Mouse (Mus musculus) left cerebral cortex, adult 8-10 months (tissue): ENCODE measurements around the gene Rin1. TPM values are rescaled to one million over a fixed set of nuclear protein-coding genes. Genes with fewer than 3 reads are reported as not detected.
A peak's percentile ranks its signal among the peaks of the same experiment; 100 is the strongest.

Experiments used
- DNase-seq, 2 experiments: peaks; one replicate each; pipeline ENCODE4 v3.0.0; 2022; ENCODE audit warnings: low spot score in 2 of 2
- total RNA-seq, 4 experiments: library from RNA; stranded (reverse); gene quantifications; 2 replicates each; pipeline ENCODE4 v1.2.4; 2022

Gene Rin1
- total RNA-seq, 4 experiments from 2014 or later: 72.9 to 88.1 (median 78.2) TPM

DNA sequence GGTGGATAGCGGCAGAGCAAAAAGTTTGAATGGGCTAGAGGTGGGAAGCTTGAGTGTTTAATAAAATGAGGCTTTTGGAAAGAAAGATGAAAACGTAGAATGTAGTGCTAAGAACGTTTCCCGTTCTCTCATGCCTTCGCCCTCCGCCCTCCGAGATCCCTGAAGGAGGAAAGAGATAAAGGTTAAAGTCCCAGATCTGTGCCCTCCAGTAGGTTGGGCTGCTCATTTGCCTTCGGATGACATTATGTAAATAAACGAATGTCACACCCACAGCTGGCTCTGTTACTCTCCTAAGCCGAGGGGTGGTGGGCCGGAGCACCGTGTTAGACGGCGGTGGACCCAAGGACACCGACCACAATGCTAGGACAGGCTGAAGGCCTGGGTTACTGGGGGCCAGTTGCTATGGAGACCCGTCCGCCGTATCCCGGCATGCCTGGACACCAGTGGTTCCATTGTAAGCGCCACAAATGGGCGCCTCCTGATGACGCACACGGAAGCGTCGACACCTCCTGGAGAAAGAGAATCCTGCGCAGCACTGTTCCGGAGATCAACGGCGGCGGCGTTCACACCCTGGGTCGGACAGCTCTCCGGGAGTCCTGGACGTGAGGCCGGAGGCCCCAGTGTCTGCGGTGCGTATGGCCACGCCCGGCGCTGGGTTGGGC lies 9.3 kb upstream of the Rin1 start, which contains the start of gene Brms1:
Brms1 (plus strand) TSS at position 493 of the 662 bp plus-strand sequence.
- peak; percentile 89 to 92 for DNase-seq

DNA sequence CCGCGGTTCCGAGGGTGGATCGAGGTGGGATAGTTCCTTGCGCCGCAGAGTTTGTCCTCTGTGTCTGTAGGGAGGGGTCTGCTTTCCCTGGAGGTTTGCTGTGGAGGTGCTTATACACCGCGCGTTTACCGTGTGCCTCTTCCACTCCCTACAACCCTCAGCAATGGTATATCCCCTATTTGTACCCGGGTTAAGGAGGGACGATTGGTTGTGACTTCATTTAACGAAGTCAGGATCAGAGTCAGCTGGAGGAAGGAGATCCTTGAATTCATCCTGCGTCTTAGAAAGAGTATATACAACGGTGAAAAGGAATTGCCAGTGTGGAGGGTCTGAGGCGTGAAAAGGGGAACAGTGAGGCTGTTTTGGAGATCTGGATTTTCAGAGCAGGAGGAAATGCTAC lies 8.7 kb upstream of the Rin1 start:
- DNase-seq: no peak

DNA sequence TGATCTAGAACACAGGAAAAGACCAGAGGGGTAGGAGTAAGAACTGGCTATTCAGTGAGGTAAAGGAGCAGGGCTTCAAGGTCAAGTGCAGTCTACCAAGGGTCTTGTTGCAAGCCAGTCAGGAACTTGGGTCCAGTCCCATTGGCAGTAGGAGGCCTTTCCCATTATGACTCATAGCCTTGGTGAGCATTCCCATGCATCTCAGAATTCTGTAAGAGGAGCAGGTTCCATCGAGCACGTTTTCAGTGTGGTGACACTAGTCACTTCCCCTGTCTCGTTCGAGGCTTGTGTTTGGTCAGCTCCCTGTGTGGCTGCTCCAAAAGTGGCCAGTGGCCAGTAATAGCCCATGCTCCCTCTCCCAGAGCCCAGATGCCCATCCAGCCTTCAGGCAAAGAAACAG lies 4.8 kb upstream of the Rin1 start:
- no peak for DNase-seq

- DNase-seq: peak; percentile 59 to 83
Measured at GRCm38 (mm10) chr19:5048138-5049056, 1.9 kb upstream of the Rin1 start.

DNA sequence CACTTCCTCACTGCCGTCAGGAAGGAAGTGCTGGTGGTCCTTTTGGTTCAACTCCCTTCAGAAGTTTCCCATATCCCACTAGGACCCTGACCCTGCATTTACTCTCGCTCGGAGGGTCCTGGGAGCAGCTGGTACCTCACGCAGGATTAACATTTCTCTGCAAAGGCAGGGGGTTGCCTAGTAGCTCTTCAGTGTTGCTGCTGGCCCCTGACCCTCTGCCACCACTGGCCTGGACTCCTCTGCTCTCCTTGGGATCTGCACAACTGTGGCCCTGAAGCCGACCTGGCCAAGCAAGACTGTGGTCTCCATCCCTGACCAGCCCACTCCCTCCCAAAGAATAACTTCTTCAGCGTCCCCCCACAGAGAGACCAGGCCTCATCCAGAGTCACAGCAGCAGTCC lies 956 bp upstream of the Rin1 start:
- DNase-seq: no peak

- DNase-seq: no peak
Measured at GRCm38 (mm10) chr19:5051031-5051430, 750 bp downstream of the Rin1 start.

GRCm38 (mm10) chr19:5051515-5051914 lies 1.2 kb downstream of the Rin1 start:
- peak in 1 of 2 experiments; percentile 32 for DNase-seq

- DNase-seq: peak; percentile 29 to 69
Measured at GRCm38 (mm10) chr19:5052166-5052822, 2.0 kb downstream of the Rin1 start.

DNA sequence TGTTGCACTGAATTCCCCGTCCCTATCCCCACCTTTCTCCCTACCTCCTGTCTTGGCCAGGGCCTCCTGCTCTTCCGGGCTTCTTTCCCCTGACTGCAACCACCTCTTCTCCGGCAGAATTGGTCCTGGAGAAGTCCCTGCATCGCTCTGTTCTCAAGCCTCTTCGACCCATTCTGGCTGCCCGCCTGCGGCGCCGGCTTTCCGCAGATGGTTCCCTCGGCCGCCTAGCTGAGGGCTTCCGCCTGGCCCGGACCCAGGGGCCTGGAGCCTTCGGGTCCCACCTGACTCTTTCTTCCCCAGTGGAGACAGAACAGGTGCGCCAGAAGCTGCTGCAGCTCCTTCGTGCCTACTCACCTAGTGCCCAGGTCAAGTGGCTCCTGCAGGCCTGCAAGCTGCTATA lies 2.6 kb downstream of the Rin1 start:
- no peak for DNase-seq

GRCm38 (mm10) chr19:5053909-5054308 lies 3.6 kb downstream of the Rin1 start:
- DNase-seq: peak in 1 of 2 experiments; percentile 46

DNA sequence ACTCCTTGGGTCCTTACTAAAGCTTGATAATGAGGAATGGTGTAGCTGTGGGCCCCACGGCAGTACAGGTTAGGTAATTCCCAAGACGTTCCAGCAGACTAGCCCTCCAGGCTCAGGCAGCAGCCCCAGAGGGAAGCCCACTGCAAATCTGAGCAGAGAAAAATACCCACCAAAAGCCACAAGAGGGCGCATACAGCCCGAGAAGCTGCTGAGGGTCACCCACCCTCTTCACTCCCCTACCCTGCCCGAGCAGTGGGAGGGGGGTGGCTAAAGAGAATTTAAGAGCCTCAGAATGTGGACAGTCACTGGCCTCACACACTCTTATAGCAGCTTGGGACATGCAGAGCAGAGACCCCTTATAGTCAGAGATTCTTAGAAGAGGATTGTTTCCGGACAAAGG lies 6.0 kb downstream of the Rin1 start:
- peak in 1 of 2 experiments; percentile 30 for DNase-seq

DNA sequence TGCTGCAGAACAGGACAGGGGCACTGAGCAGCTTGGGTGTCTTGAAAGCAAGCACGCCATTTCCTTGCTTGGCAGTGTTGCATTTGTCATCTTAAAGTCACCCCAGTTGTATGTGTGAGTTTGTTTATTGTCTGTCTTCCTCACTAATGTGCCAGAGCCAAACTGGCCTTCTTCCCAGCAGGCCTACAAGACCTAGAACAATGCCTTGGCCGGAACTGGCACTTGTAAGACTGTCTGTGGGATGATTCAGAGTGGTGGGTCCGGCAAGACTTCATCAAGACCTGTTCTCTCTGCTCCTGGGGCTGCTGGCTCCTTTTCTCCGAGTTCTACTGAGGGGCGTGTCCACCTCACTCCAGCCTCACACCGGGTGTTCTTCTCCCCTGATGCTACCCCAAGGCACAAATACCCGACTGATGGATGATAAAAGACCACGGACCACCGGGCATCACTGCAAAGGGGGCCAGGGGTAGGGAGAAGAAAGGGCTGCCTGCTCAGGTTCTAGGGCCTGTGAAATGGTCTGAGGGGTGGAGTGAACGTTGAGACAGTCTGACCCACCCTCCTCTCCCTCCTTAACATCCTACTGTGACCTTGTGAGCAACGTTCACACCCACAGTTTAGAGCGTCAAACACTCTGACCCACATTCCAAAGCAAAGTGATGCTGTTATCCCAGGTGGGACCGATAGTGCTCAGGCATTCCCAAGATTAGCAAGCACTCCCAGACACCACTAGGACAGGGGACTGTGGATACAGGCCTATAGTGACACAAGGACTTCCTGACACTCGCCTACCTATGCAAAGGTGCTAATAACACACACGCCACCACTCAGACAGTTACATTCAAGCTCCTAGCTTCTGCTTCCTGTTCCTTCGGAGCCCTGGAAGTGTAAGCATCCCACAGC lies 7.8 kb downstream of the Rin1 start:
- DNase-seq: peak in 1 of 2 experiments; percentile 21

DNA sequence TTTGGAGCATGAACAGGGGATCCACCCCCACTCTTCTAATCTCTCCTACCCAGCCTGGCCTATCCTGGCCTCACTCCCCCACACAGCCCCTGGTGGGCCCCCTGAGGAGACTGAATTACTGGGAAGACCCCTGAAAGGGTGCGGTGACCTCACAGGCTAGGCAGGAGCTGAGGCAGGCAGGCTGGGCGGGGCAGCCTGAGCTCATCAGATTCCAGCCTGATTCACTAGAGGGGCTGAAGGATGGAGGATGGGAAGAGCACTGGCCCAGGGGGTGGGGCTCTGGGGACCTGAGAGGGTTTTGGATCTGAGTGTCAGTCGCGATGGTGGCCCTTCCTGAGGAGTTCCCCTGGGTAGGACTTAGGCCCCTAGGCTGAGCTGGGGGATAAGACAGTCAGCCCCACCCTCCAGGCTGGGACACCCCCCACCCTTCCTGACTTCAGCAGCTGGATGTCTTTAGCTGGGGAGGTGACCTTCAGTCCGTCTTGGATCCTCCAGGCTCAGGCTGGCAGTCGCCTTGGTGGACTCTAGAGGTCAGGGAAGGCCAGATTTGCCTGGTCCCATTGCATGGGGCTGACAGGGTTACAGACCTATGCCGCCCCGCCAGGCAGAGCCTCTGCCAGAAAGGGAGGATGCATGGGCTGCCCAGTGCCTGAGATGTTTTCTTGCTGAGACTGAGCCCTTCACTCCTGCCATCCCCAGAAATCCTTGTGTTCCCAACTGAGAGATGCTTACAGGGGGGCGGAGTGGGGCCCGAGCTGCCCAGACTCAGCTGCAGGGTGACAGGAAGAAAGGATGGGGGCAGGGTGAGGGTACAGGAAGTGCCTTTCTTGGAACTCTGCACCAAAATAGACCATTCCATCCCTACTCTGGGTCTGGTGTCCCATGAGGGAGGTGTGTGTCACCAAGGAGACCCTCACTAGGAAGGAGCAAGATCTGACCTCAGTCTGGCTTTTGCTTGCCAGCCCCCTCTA lies 8.8 kb downstream of the Rin1 start:
- DNase-seq: no peak

GRCm38 (mm10) chr19:5060365-5061330 lies 10.4 kb downstream of the Rin1 start:
- no peak for DNase-seq

GRCm38 (mm10) chr19:5062041-5062440 lies 11.8 kb downstream of the Rin1 start:
- no peak for DNase-seq

DNA sequence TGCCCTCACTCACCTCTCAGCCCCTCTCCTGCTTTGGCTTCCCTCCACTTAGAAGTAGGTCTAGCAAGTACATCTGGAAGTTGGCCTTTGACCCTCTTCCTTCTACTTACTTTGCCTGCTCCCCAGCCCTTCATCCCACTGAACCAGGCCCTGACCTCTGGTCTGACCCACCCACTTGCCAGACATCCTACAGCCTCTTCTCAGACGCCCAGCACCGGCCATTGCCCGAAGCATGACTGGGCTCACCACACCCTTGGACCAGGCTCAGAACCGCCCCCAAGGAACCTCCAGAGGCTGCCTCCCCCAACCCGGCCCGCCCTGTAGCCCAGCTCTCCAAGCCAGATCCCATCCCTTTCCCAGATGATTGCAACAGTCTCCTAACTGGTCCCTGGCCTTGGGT lies 12.2 kb downstream of the Rin1 start:
- DNase-seq: no peak

GRCm38 (mm10) chr19:5065104-5065503 lies 14.8 kb downstream of the Rin1 start:
- DNase-seq: no peak

DNA sequence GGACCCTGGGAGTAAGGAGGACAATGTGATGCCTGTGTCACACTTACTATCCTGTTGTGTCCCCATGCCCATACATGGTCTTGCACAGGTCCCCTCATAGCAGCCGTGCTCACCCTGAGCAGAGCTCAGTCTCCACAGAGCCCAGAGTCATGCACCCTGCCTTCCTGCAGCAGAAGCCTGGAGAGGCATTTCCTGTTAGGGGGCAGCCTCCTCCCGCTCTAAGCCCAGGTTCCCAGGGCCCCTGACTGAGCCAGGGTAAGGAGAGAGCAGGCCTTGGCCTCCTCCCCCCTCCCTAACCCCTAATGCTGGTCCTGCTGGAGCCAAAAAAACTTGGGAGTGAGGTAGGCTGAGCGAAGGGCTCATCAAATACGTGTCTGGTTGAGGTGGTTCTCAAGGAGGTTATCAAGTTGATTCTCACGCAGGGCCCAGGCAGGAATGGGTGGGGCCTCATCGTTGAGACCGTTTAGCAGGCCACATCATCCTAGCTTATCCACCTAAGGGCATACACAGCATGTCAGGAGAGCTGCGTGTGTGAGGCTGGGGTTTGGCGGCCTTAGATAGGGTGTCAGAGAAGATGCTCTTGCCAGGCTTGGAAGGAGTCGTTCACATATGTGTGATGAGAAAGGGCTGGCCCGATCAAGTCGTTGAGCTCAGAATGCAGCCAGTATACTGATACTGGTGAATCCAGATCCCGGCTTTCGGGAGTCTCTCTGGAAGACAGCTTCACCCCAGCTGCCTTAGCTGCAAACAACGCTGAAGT lies 16.9 kb downstream of the Rin1 start:
- no peak for DNase-seq
